Mouse (Mus musculus): Measurements from ENCODE around the gene Tpm4. TPM values are rescaled to one million over a fixed set of nuclear protein-coding genes. Genes with fewer than 3 reads are reported as not detected.

Gene Tpm4
- polyA plus RNA-seq, 1 experiment from 2014 or later = 330 TPM

DNA sequence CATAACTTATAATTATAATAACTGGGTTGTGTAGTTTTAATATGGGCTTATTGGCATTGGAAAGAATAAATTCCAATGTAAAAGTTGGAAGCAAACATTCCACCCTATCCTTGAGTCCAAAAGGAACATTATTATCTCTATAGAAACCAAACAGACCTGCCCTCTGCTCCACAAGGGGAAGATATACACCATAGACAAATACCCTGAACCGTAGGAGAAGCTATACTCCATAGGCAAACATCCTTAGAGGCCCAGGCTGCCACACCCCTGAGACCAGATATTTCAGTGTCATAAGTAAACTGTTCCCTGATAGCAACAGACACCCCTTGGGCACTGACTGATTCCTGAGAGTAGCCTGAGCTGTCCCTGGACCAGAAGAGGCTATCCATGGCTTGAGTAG is 6.9 kb upstream of the Tpm4 start:
- no peak overlapping the region for H3K27ac ChIP-seq
- H3K27me3 ChIP-seq = no peaks in the 10 kb centered on the region
- H3K9ac ChIP-seq = no peak overlapping the region
- no peak overlapping the region for H3K4me3 ChIP-seq
- ATAC-seq (replicated peaks; ENCODE audit: insufficient number of reproducible peaks, insufficient read depth, low FRiP score, low read depth) = no peak
- peaks cover 11% of the 10 kb centered on the region for H3K4me1 ChIP-seq (replicated peaks)
- no peaks in the 10 kb centered on the region for H3K9me3 ChIP-seq (replicated peaks)
- no peak overlapping the region for H3K4me2 ChIP-seq
- WGBS = 68% methylated on average over 1 of the region's 1 CpGs
- no peaks in the 10 kb centered on the region for H3K36me3 ChIP-seq

- H3K9ac ChIP-seq = no peak overlapping the region
- H3K4me3 ChIP-seq = no peak overlapping the region
- WGBS = 71% methylated on average over 2 of the region's 2 CpGs
- no peaks in the 10 kb centered on the region for H3K9me3 ChIP-seq (replicated peaks)
- ATAC-seq (replicated peaks; ENCODE audit: insufficient number of reproducible peaks, insufficient read depth, low FRiP score, low read depth) = no peak
- peaks cover 28% of the 10 kb centered on the region for H3K4me1 ChIP-seq (replicated peaks)
- peak overlapping the region; percentile 54 for H3K27ac ChIP-seq
- H3K36me3 ChIP-seq = no peaks in the 10 kb centered on the region
- no peak overlapping the region for H3K4me2 ChIP-seq
- H3K27me3 ChIP-seq = no peaks in the 10 kb centered on the region
These were observed 3.5 kb upstream of the Tpm4 start for GRCm38 (mm10) chr8:72131251-72131650.

GRCm38 (mm10) chr8:72131901-72132300 is 2.9 kb upstream of the Tpm4 start:
- H3K36me3 ChIP-seq = no peaks in the 10 kb centered on the region
- H3K9ac ChIP-seq = no peak overlapping the region
- peak overlapping the region; percentile 54 for H3K27ac ChIP-seq
- no peak for ATAC-seq (replicated peaks; ENCODE audit: insufficient number of reproducible peaks, insufficient read depth, low FRiP score, low read depth)
- no peak overlapping the region for H3K4me2 ChIP-seq
- no peaks in the 10 kb centered on the region for H3K9me3 ChIP-seq (replicated peaks)
- WGBS = 76% methylated on average over 2 of the region's 2 CpGs
- H3K4me1 ChIP-seq (replicated peaks) = peaks cover 29% of the 10 kb centered on the region
- H3K4me3 ChIP-seq = no peak overlapping the region
- H3K27me3 ChIP-seq = no peaks in the 10 kb centered on the region

GRCm38 (mm10) chr8:72132417-72132816 is 2.4 kb upstream of the Tpm4 start:
- no peaks in the 10 kb centered on the region for H3K27me3 ChIP-seq
- no peak overlapping the region for H3K9ac ChIP-seq
- H3K36me3 ChIP-seq = no peaks in the 10 kb centered on the region
- no peak for ATAC-seq (replicated peaks; ENCODE audit: insufficient number of reproducible peaks, insufficient read depth, low FRiP score, low read depth)
- H3K4me2 ChIP-seq = no peak overlapping the region
- H3K4me3 ChIP-seq = no peak overlapping the region
- H3K9me3 ChIP-seq (replicated peaks) = no peaks in the 10 kb centered on the region
- WGBS = 79% methylated on average over 1 of the region's 1 CpGs
- H3K4me1 ChIP-seq (replicated peaks) = peaks cover 34% of the 10 kb centered on the region
- peak overlapping the region; percentile 99; the same call in 1 of the 2 replicates for H3K27ac ChIP-seq

GRCm38 (mm10) chr8:72132891-72133290 is 1.9 kb upstream of the Tpm4 start:
- ATAC-seq (replicated peaks; ENCODE audit: insufficient number of reproducible peaks, insufficient read depth, low FRiP score, low read depth) = no peak
- no peaks in the 10 kb centered on the region for H3K27me3 ChIP-seq
- no peak overlapping the region for H3K9ac ChIP-seq
- H3K36me3 ChIP-seq = no peaks in the 10 kb centered on the region
- H3K4me1 ChIP-seq (replicated peaks) = peaks cover 39% of the 10 kb centered on the region
- no peak overlapping the region for H3K4me2 ChIP-seq
- no peak overlapping the region for H3K4me3 ChIP-seq
- peak overlapping the region; percentile 99 for H3K27ac ChIP-seq
- 67% methylated on average over 1 of the region's 1 CpGs for WGBS
- H3K9me3 ChIP-seq (replicated peaks) = no peaks in the 10 kb centered on the region

- Histone ChIP-seq H3K4me3 (no peak overlapping the region), H3K9ac (no peak overlapping the region), H3K9me3 (replicated peaks) (no peaks in the 10 kb centered on the region), H3K36me3 (peaks cover 4% of the 10 kb centered on the region), H3K27me3 (no peaks in the 10 kb centered on the region), H3K4me2 (no peak overlapping the region), H3K4me1 (replicated peaks) (peaks cover 44% of the 10 kb centered on the region), H3K27ac (peak overlapping the region; percentile 99)
- WGBS = 10% methylated on average over 1 of the region's 1 CpGs
- ATAC-seq (replicated peaks; ENCODE audit: insufficient number of reproducible peaks, insufficient read depth, low FRiP score, low read depth) = no peak
These were observed 1.3 kb upstream of the Tpm4 start for GRCm38 (mm10) chr8:72133507-72133906.

DNA sequence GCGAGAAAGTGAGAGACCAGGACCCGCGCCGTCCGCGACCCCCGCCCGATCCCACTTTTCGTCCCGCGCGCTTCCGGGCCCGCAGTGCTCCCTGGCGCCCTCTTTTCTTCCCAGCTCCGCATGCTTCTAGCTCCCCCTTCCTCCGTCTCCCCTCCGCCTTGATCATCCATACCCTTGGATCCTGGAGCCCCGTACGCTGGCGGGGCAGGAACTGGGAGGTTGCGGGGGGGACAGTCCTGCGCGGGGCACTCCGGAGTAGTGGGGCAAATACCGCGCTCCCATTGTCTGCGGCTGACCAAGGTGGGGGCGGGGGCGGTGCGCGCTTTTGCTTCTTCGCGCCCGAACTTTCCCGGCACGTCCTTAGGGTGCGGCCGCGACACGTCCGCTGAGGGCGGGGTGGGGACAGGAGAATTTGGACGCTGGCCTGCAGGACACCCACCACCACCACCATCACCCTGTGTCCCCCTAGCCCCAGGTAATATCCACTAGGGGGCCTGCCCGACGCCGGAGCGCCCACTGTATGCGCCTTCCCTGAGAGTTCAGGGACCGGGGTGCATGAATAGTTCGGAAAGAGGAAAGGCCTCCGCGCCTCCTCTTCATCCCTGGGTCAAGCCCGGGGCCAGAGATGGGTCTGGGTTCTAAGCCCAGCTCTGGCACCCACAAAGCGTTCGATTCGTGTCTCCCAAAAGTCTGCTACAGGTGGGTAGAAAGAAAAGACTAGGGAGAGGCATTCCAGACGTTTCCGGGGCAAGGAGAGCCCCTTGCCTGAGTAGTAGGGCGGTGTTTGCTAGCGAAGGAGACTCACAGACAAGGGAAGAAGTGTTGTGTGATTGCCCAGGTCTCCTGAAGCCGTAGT is 899 bp downstream of the Tpm4 start:
- Histone ChIP-seq H3K27ac (peak overlapping the region; percentile 99), H3K36me3 (peaks cover 25% of the 10 kb centered on the region), H3K4me2 (peak overlapping the region; percentile 87), H3K4me1 (replicated peaks) (peaks cover 40% of the 10 kb centered on the region), H3K27me3 (no peaks in the 10 kb centered on the region), H3K4me3 (peak overlapping the region; percentile 92), H3K9me3 (replicated peaks) (no peaks in the 10 kb centered on the region), H3K9ac (peak overlapping the region; percentile 96)
- ATAC-seq (replicated peaks; ENCODE audit: insufficient number of reproducible peaks, insufficient read depth, low FRiP score, low read depth) = peak; percentile 72
- WGBS = under 1% methylated on average over 62 of the region's 62 CpGs

DNA sequence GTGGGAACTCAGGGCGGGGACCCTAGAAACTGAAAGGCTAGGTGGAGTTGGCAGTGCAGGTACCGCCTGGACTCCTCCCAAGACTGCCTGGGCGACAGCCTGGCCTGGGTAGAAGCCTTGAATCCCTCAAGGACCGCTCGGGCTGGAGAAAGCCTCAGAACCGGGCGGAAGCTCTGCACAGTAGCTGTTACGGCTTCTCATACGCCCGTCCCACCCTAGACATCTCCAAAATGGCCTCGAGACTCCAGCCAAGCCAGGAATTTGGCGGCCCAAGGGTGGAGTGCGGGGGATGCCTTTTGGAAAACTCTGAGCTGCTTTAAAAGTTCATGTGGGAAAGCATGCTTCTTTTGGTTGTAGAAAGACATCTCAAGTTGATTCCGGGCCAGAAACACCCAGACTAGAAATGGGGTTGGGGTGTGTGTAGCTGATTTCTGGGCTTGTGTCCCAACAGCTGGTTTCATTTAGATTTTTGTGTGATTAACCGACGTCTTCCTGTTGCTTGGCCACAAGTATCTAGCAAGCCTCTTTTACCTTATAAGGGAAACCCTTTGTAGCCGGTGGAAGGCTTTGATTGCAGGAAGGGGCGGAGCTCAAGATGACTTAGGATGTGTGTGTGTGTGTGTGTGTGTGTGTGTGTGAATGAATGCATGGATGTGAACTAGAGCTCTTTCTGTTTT is 1.7 kb downstream of the Tpm4 start:
- Histone ChIP-seq H3K36me3 (peaks cover 32% of the 10 kb centered on the region), H3K9me3 (replicated peaks) (no peaks in the 10 kb centered on the region), H3K4me1 (replicated peaks) (peaks cover 37% of the 10 kb centered on the region), H3K27ac (peak overlapping the region; percentile 99), H3K9ac (peak overlapping the region; percentile 96), H3K27me3 (no peaks in the 10 kb centered on the region), H3K4me2 (peak overlapping the region; percentile 87), H3K4me3 (peak overlapping the region; percentile 92)
- WGBS = under 1% methylated on average over 18 of the region's 18 CpGs
- peak; percentile 41 for ATAC-seq (replicated peaks; ENCODE audit: insufficient number of reproducible peaks, insufficient read depth, low FRiP score, low read depth)

DNA sequence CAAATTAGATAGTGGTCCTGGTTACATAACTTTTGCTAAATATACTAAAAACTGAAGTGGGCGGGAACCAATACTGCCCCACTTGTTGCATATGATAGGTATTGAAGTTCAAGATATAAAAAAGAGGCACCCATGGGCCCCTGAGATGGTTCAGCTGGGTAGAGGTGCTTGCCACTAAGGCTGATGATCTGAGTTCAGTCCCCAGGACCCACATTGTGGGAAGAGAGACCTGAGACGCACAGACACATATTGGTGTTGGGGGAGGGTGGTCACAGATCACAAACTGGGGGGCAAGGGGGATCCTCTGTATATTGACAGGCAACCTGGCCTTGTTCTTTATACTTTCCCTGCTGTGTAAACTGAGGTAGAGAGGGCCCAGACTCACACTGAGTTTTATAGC is 2.7 kb downstream of the Tpm4 start:
- H3K27me3 ChIP-seq = no peaks in the 10 kb centered on the region
- WGBS = 81% methylated on average over 2 of the region's 2 CpGs
- no peak overlapping the region; the same call in 1 of the 2 replicates for H3K9ac ChIP-seq
- H3K4me1 ChIP-seq (replicated peaks) = peaks cover 37% of the 10 kb centered on the region
- ATAC-seq (replicated peaks; ENCODE audit: insufficient number of reproducible peaks, insufficient read depth, low FRiP score, low read depth) = no peak
- no peaks in the 10 kb centered on the region for H3K9me3 ChIP-seq (replicated peaks)
- peak overlapping the region; percentile 92 for H3K4me3 ChIP-seq
- peaks cover 42% of the 10 kb centered on the region for H3K36me3 ChIP-seq
- H3K4me2 ChIP-seq = peak overlapping the region; percentile 87
- H3K27ac ChIP-seq = peak overlapping the region; percentile 99

DNA sequence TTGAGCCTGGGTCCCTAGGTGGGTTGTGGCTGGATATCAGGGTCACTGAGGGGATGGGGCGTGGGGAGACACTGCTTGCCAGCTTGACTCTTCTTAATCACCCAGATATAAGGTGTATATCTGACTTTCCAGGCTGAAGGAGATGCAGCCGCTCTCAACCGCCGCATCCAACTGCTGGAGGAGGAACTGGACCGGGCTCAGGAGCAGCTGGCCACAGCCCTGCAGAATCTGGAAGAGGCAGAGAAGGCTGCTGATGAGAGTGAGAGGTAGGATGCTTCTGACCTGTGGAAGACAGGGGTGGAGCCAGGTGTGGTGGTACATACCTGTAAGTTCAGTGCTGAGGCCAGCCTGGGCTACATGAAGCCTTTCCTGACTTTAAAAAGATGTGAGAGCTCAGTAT is 3.7 kb downstream of the Tpm4 start:
- Histone ChIP-seq H3K27ac (no peak overlapping the region), H3K4me1 (replicated peaks) (peaks cover 32% of the 10 kb centered on the region), H3K4me2 (no peak overlapping the region), H3K4me3 (no peak overlapping the region), H3K27me3 (no peaks in the 10 kb centered on the region), H3K36me3 (peaks cover 52% of the 10 kb centered on the region), H3K9ac (no peak overlapping the region), H3K9me3 (replicated peaks) (no peaks in the 10 kb centered on the region)
- ATAC-seq (replicated peaks; ENCODE audit: insufficient number of reproducible peaks, insufficient read depth, low FRiP score, low read depth) = no peak
- WGBS = 93% methylated on average over 5 of the region's 5 CpGs

- H3K27ac ChIP-seq = no peak overlapping the region
- WGBS = 85% methylated on average over 13 of the region's 13 CpGs
- no peaks in the 10 kb centered on the region for H3K27me3 ChIP-seq
- H3K4me2 ChIP-seq = no peak overlapping the region
- H3K9ac ChIP-seq = no peak overlapping the region
- no peak overlapping the region for H3K4me3 ChIP-seq
- H3K4me1 ChIP-seq (replicated peaks) = peaks cover 32% of the 10 kb centered on the region
- H3K9me3 ChIP-seq (replicated peaks) = no peaks in the 10 kb centered on the region
- ATAC-seq (replicated peaks; ENCODE audit: insufficient number of reproducible peaks, insufficient read depth, low FRiP score, low read depth) = no peak
- H3K36me3 ChIP-seq = peaks cover 94% of the 10 kb centered on the region
These were observed 8.6 kb downstream of the Tpm4 start for GRCm38 (mm10) chr8:72143256-72143824.

Measured in heart, embryonic 15.5 days (tissue).